Mouse (Mus musculus) spleen, adult 2 months (tissue): Measurements from ENCODE around the gene Rcan2.

Experiments used
- CTCF ChIP-seq: fragments of 200-500 bp; IDR thresholded peaks from 2 replicates; pipeline ENCODE4 v1.5.1; 2011; ENCODE audit warnings: mild to moderate bottlenecking, inconsistent platforms; ENCODE audit not compliant: insufficient read depth, insufficient read length, insufficient replicate concordance; ENCODE audit errors: extremely low read depth
- POLR2A ChIP-seq: fragments of 200-500 bp; IDR thresholded peaks from 2 replicates; pipeline ENCODE4 v1.6.1; 2011; ENCODE audit warnings: low read depth, low read length, inconsistent platforms

- TF ChIP-seq CTCF (no peak), POLR2A (no peak)
These were observed 86.8 kb downstream of the Rcan2 start for GRCm38 (mm10) chr17:43887931-43888330.
